Mouse (Mus musculus) myocyte (in vitro differentiated cells): ENCODE measurements around the gene Blvrb. TPM values are rescaled to one million over a fixed set of nuclear protein-coding genes. Genes with fewer than 3 reads are reported as not detected.

ENCODE experiments used
- H3K27me3 ChIP-seq: one replicate; pipeline ENCODE4 v1.6.1; 2011; ENCODE audit not compliant: control insufficient read depth, insufficient read depth, insufficient read length
- H3K36me3 ChIP-seq: one replicate; pipeline ENCODE4 v1.6.1; 2011; ENCODE audit not compliant: control insufficient read depth, insufficient read depth
- H3K4me2 ChIP-seq: one replicate; pipeline ENCODE4 v1.6.1; 2011; ENCODE audit warnings: low read depth, control low read depth
- H3K4me3 ChIP-seq: one replicate; pipeline ENCODE4 v1.5.1; 2011; ENCODE audit warnings: mild to moderate bottlenecking, control low read depth, moderate library complexity
- H3K79me2 ChIP-seq: one replicate; pipeline ENCODE4 v1.6.1; 2011; ENCODE audit not compliant: control insufficient read depth, insufficient read depth
- H3ac ChIP-seq: one replicate; pipeline ENCODE4 v1.6.1; 2011; ENCODE audit not compliant: control insufficient read depth, insufficient read length
- CEBPB ChIP-seq: IDR thresholded peaks from 2 replicates; pipeline ENCODE4 v1.6.1; 2011; ENCODE audit warnings: mild to moderate bottlenecking, moderate library complexity; ENCODE audit not compliant: poor library complexity, insufficient read depth, severe bottlenecking
- E2F4 ChIP-seq: IDR thresholded peaks from one replicate; pipeline ENCODE4 v1.6.1; 2011; ENCODE audit warnings: mild to moderate bottlenecking, control low read depth, moderate library complexity; ENCODE audit not compliant: insufficient read depth
- MAX ChIP-seq: IDR thresholded peaks from one replicate; pipeline ENCODE4 v1.6.1; 2011; ENCODE audit warnings: low read depth, mild to moderate bottlenecking, control low read depth
- MYOD1 ChIP-seq, 3 experiments: IDR thresholded peaks; one replicate each; pipeline ENCODE4 v1.6.1; 2011; ENCODE audit warnings: control low read depth in 2 of 3, low read depth in 2 of 3, mild to moderate bottlenecking in 2 of 3, moderate library complexity in 1 of 3; ENCODE audit not compliant: insufficient read length in 2 of 3, control insufficient read depth in 1 of 3
- MYOG ChIP-seq, 3 experiments: IDR thresholded peaks; one replicate each; pipeline ENCODE4 v1.6.1; 2011; ENCODE audit warnings: control low read depth in 2 of 3, low read depth in 2 of 3, mild to moderate bottlenecking in 2 of 3; ENCODE audit not compliant: insufficient read length in 2 of 3, control insufficient read depth in 1 of 3, insufficient read depth in 1 of 3
- POLR2A ChIP-seq: IDR thresholded peaks from one replicate; pipeline ENCODE4 v1.6.1; 2011; ENCODE audit warnings: low read depth, mild to moderate bottlenecking, control low read depth, moderate library complexity; ENCODE audit not compliant: insufficient read length
- POLR2AphosphoS2 ChIP-seq: IDR thresholded peaks from one replicate; pipeline ENCODE4 v1.6.1; 2011; ENCODE audit warnings: low read depth, control low read depth; ENCODE audit not compliant: insufficient read length
- REST ChIP-seq: IDR thresholded peaks from one replicate; pipeline ENCODE4 v1.6.1; 2011; ENCODE audit warnings: mild to moderate bottlenecking, control low read depth, moderate library complexity; ENCODE audit not compliant: insufficient read depth, insufficient read length
- SRF ChIP-seq: IDR thresholded peaks from one replicate; pipeline ENCODE4 v1.6.1; 2011; ENCODE audit warnings: low read depth; ENCODE audit not compliant: control insufficient read depth, insufficient read length
- TCF12 ChIP-seq: IDR thresholded peaks from one replicate; pipeline ENCODE4 v1.6.1; 2011; ENCODE audit warnings: mild to moderate bottlenecking, control low read depth; ENCODE audit not compliant: poor library complexity, insufficient read depth, severe bottlenecking
- TCF3 ChIP-seq: IDR thresholded peaks from one replicate; pipeline ENCODE4 v1.6.1; 2011; ENCODE audit warnings: low read depth, control low read depth; ENCODE audit not compliant: insufficient read length
- USF1 ChIP-seq: IDR thresholded peaks from one replicate; pipeline ENCODE4 v1.6.1; 2011; ENCODE audit warnings: low read depth, mild to moderate bottlenecking, control low read depth, moderate library complexity
- polyA plus RNA-seq: library from polyadenylated mRNA; unstranded; fragments of >200 nt; fragmentation: generic; extraction: Trizol; gene quantifications from one replicate; pipeline ENCODE4 v1.2.1, GENCODE M21; 2012; ENCODE audit warnings: missing spikeins

Gene Blvrb
- polyA plus RNA-seq, 1 experiment: 58.4 TPM

- Histone ChIP-seq H3K4me2 (peak overlapping the region; percentile 92), H3K4me3 (peak overlapping the region; percentile 71), H3K36me3 (no peaks in the 10 kb centered on the region), H3ac (no peak overlapping the region), H3K27me3 (no peaks in the 10 kb centered on the region), H3K79me2 (peaks cover 24% of the 10 kb centered on the region)
- TF ChIP-seq MAX (no peak), POLR2AphosphoS2 (no peak), TCF3 (no peak), TCF12 (no peak), REST (no peak), USF1 (no peak), MYOD1 (IDR thresholded peaks at IDR 0.05; ENCODE audit: control insufficient read depth in 1 of 3, insufficient read length in 2 of 3, low read depth in 2 of 3) (no peak), E2F4 (no peak), POLR2A (no peak), SRF (no peak), CEBPB (no peak), MYOG (IDR thresholded peaks at IDR 0.05; ENCODE audit: control insufficient read depth in 1 of 3, insufficient read depth in 1 of 3, insufficient read length in 2 of 3, low read depth in 2 of 3) (no peak)
Measured at GRCm38 (mm10) chr7:27486102-27486769, 38.5 kb downstream of the Blvrb start.

GRCm38 (mm10) chr7:27486770-27487697 lies 39.3 kb downstream of the Blvrb start, which contains the start of gene Sertad1:
TSS of gene Sertad1 (plus strand) at chr7:27486910.
- Histone ChIP-seq H3K36me3 (no peaks in the 10 kb centered on the region), H3K4me2 (peak within 1 kb of the TSS; percentile 99)
- TF ChIP-seq MYOG (IDR thresholded peaks at IDR 0.05; ENCODE audit: control insufficient read depth in 1 of 3, insufficient read depth in 1 of 3, insufficient read length in 2 of 3, low read depth in 2 of 3): peak in 1 of 3 experiments; percentile 50
- TF ChIP-seq E2F4: peak; percentile 19
- peak; percentile 61 for TF ChIP-seq REST
- TF ChIP-seq USF1: no peak
- TF ChIP-seq TCF3: no peak
- TF ChIP-seq POLR2A: peak; percentile 99
- TF ChIP-seq MYOD1 (IDR thresholded peaks at IDR 0.05; ENCODE audit: control insufficient read depth in 1 of 3, insufficient read length in 2 of 3, low read depth in 2 of 3): peak in 1 of 3 experiments; percentile 66
- TF ChIP-seq POLR2AphosphoS2: peak; percentile 100
- no peak for TF ChIP-seq TCF12
- TF ChIP-seq SRF: peak; percentile 79

GRCm38 (mm10) chr7:27487740-27488268 lies 40.0 kb downstream of the Blvrb start:
- no peaks in the 10 kb centered on the region for H3K27me3 ChIP-seq
- peak overlapping the region; percentile 81 for H3ac ChIP-seq
- peak overlapping the region; percentile 71 for H3K4me3 ChIP-seq
- peaks cover 24% of the 10 kb centered on the region for H3K79me2 ChIP-seq
- peak overlapping the region; percentile 99 for H3K4me2 ChIP-seq
- no peaks in the 10 kb centered on the region for H3K36me3 ChIP-seq
- TF ChIP-seq POLR2AphosphoS2 (peak; percentile 30), POLR2A (peak; percentile 37), SRF (no peak), MYOD1 (IDR thresholded peaks at IDR 0.05; ENCODE audit: control insufficient read depth in 1 of 3, insufficient read length in 2 of 3, low read depth in 2 of 3) (no peak)

More at GRCm38 (mm10) chr7:27486770-27487697, 39.3 kb downstream of the Blvrb start, which contains the start of gene Sertad1:
- H3ac ChIP-seq: peak within 1 kb of the TSS; percentile 81
- H3K79me2 ChIP-seq: peaks cover 24% of the 10 kb centered on the region
- H3K4me3 ChIP-seq: peak within 1 kb of the TSS; percentile 71
- H3K27me3 ChIP-seq: no peaks in the 10 kb centered on the region

DNA sequence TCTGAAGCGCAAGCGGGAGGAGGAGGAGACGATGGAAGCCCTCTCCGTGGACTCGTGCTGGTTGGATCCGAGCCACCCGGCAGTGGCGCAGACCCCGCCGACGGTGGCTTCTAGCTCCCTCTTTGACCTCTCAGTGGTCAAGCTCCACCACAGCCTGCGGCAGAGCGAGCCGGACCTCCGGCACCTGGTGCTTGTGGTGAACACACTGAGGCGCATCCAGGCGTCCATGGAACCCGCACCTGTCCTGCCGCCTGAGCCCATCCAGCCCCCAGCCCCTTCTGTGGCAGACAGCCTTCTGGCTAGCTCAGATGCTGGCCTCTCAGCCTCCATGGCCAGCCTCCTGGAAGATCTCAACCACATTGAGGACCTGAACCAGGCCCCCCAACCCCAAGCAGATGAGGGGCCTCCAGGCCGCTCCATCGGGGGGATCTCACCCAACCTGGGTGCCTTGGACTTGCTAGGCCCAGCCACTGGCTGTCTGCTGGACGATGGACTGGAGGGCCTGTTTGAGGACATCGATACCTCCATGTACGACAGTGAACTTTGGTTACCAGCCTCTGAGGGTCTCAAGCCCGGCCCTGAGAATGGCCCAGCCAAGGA lies 41.6 kb downstream of the Blvrb start:
- Histone ChIP-seq H3K27me3 (no peaks in the 10 kb centered on the region), H3K4me3 (peak overlapping the region; percentile 71), H3ac (no peak overlapping the region), H3K36me3 (no peaks in the 10 kb centered on the region), H3K79me2 (peaks cover 24% of the 10 kb centered on the region), H3K4me2 (peak overlapping the region; percentile 99)
- TF ChIP-seq CEBPB (no peak), E2F4 (no peak), SRF (no peak), POLR2A (peak; percentile 9), TCF12 (no peak), MYOG (IDR thresholded peaks at IDR 0.05; ENCODE audit: control insufficient read depth in 1 of 3, insufficient read depth in 1 of 3, insufficient read length in 2 of 3, low read depth in 2 of 3) (peak in 2 of 3 experiments; percentile 91 to 92), MYOD1 (IDR thresholded peaks at IDR 0.05; ENCODE audit: control insufficient read depth in 1 of 3, insufficient read length in 2 of 3, low read depth in 2 of 3) (peak in 2 of 3 experiments; percentile 73 to 86), REST (no peak), TCF3 (no peak), MAX (no peak), POLR2AphosphoS2 (peak; percentile 38), USF1 (no peak)
